Mouse (Mus musculus) central nervous system, embryonic 11.5 days (tissue): Measurements from ENCODE around the gene 1700024B05Rik. TPM values are rescaled to one million over a fixed set of nuclear protein-coding genes. Genes with fewer than 3 reads are reported as not detected.

Experiments used
- polyA plus RNA-seq: library from polyadenylated mRNA; depleted of rRNA; stranded (reverse); fragments of >200 nt; gene quantifications from 2 replicates; pipeline ENCODE4 v1.2.3, GENCODE M21; 2012; rRNA removed

The 1700024B05Rik gene
- polyA plus RNA-seq = not detected in 2 replicates

DNA sequence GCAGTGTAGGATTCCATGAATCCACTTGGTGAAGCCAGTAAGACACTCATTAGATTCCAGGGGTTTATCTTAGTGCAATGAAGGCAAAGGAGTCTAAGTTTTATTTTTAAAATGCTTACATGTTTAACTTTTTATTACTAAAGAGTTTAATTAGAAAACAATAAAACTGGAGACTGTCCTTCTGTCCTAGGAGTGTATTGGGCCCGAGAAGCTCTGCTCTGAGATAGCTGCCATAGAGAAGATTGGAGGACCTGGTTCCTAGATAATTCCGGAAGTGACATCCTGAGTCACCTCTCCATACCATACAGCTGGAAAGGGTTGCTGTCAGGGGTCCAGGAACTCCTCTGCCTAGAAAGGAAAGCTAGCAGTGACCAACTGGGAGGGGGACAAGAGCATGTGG, at the start of gene 1700024B05Rik:
1700024B05Rik (plus strand) TSS at position 301 of the 400 bp plus-strand sequence.

DNA sequence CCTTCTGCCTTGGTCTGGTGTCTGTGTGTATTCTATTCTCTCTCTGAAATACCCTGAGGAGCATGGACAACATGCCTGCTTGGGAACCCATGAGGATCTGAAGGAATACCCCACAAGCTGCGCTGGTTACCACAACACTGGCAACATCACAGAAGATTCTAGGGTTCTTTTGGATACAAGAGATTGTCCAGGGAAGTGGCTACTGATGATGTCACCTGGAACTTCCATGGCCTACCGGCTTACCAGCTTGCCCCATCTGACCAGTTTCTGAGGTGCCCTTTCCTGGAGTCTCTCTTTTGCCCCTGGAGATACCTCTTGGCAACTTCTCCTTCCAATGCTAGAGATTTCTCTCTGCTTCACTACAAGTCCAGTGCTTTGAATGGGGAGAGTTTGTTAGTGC, 36.6 kb upstream of the 1700024B05Rik start, which contains the start of gene Gm7980:
Gm7980 (minus strand) TSS at position 101 of the 400 bp plus-strand sequence.

DNA sequence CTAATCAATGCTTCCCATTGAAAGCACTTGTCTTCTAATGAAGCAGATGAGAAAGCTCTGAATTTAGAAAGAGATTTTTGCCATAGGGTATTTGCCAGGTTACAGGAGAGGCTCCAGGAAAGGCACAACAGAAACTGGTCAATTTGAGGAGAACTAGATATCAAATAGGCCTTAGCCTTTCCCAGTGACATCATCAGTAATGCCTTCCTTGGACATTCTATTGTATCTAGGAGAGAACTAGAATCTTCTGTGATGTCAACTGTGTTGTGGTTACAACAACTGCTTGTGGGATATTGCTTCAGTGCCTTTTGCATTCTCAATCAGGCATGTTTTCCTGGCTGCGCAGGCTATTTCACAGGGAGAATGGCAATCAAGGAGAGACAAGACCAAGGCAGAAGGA, 19.1 kb upstream of the 1700024B05Rik start, which contains the start of gene 1700049E17Rik1:
1700049E17Rik1 (plus strand) TSS at position 301 of the 400 bp plus-strand sequence.

GRCm38 (mm10) chr14:41967827-41968226, 24.0 kb downstream of the 1700024B05Rik start, which contains the start of gene Gm6401:
Gene Gm6401, minus strand, starts transcription at chr14:41967927.

GRCm38 (mm10) chr14:41983225-41983624, 39.4 kb downstream of the 1700024B05Rik start, which contains the start of gene Gm3543:
Gene Gm3543, minus strand, starts transcription at chr14:41983325.

Other genes with a start within 250 kb of the 1700024B05Rik start
- not detected in 2 replicates for gene Gm8068, start 242.1 kb upstream of the 1700024B05Rik start, polyA plus RNA-seq
- not detected in 2 replicates for gene Gm7929, start 193.4 kb upstream of the 1700024B05Rik start, polyA plus RNA-seq
- gene Gm47189, start 171.6 kb upstream of the 1700024B05Rik start, polyA plus RNA-seq = not detected in 2 replicates
- gene Gm7980, start 36.7 kb upstream of the 1700024B05Rik start, polyA plus RNA-seq = not detected in 2 replicates
- gene 1700049E17Rik1, start 19.0 kb upstream of the 1700024B05Rik start, polyA plus RNA-seq = not detected in 2 replicates
- gene Gm6401, start 23.9 kb downstream of the 1700024B05Rik start, polyA plus RNA-seq = not detected in 2 replicates
- not detected in 2 replicates for gene Gm3543, start 39.3 kb downstream of the 1700024B05Rik start, polyA plus RNA-seq
- gene Gm7951, start 173.4 kb downstream of the 1700024B05Rik start, polyA plus RNA-seq = not detected in 2 replicates
- gene Gm17027, start 218.6 kb downstream of the 1700024B05Rik start, polyA plus RNA-seq = not detected in 2 replicates
- gene Gm3573, start 246.8 kb downstream of the 1700024B05Rik start, polyA plus RNA-seq = not detected in 2 replicates